Mouse (Mus musculus): ENCODE measurements at regions not wholly inside any gene's neighbourhood (a gene's known extent, or its start where the extent isn't known, plus 50 kb on each side); places are given as distances from the start of the nearest gene placed in this dataset.
"Not testable (repeated sequence)": the region's sequence is repeated elsewhere in the genome, so short reads cannot be mapped to it uniquely, and the experiment has no call there.

DNA sequence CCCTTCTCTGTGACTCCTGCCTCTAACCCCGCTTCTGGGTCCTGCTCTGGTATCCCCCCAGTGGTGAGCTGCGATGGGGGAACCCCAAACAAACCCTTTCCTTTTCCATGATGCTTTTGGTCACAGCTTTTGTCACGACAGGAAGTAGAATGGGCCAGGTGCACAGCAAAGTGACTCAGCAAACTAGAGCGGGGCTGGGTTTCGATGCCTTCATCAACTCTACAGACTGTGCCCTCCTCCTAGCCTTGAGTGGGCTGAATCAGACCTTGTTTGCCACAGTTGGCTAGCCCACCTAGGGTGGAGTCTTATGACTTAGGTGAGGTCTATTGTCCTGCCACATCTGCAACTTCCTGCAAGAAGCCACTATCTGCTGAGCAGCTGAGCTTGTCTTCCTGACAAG, 174.7 kb upstream of the Trpc7 start:
- H3K36me3 ChIP-seq (replicated peaks; ENCODE audit: control insufficient read depth, insufficient read depth, low read length), result no peaks in the 10 kb centered on the region
- no peaks in the 10 kb centered on the region for H3K27me3 ChIP-seq (ENCODE audit: control insufficient read depth, insufficient read depth, low read length)
- no peak overlapping the region for H3K27ac ChIP-seq (ENCODE audit: low read depth)
- no peak for ATAC-seq (ENCODE audit: insufficient read depth, low read depth)
- no peak for TF ChIP-seq EP300 (IDR thresholded peaks at IDR 0.05; ENCODE audit: low read depth)
- no peak for TF ChIP-seq CTCF (IDR thresholded peaks at IDR 0.05; ENCODE audit: low read depth)
- 74% methylated on average over 5 of the region's 5 CpGs for WGBS
- DNase-seq (ENCODE audit: low spot score), result no peak
- no peaks in the 10 kb centered on the region for H3K9me3 ChIP-seq (replicated peaks; ENCODE audit: control insufficient read depth, low read length)
- no peaks in the 10 kb centered on the region for H3K4me1 ChIP-seq (ENCODE audit: control insufficient read depth, insufficient read depth)
- no peak overlapping the region for H3K4me3 ChIP-seq (ENCODE audit: low read depth, low read length)
- no peak overlapping the region for H3K4me2 ChIP-seq (ENCODE audit: low read depth, low read length)
- no peak overlapping the region for H3K9ac ChIP-seq (replicated peaks; ENCODE audit: low read depth, low read length)

DNA sequence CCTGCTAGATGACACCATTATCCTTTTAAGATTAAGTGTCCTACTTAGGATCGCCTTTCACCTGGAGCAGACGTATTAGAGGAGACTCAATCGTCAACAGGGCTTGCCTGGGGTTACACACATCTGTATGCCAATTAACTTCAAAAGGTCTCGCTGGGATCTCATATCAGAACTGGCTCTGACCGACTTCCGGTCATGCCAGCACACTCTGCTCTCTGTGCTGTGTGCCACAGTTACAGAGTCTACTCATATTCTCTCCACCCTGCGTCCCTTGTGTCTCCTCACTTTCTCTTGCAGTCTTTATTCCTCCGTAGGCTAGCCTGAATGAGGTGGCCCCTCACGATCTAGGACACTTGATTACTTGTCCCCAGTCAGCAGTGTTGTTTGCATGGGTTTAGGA, 165.9 kb upstream of the Trpc7 start:
- DNase-seq (ENCODE audit: low spot score) (no peak), ATAC-seq (ENCODE audit: insufficient read depth, low read depth) (no peak)
- no peak overlapping the region for H3K9ac ChIP-seq (replicated peaks; ENCODE audit: low read depth, low read length)
- H3K4me3 ChIP-seq (ENCODE audit: low read depth, low read length), result no peak overlapping the region
- no peak overlapping the region for H3K27ac ChIP-seq (ENCODE audit: low read depth)
- H3K36me3 ChIP-seq (replicated peaks; ENCODE audit: control insufficient read depth, insufficient read depth, low read length), result no peaks in the 10 kb centered on the region
- H3K27me3 ChIP-seq (ENCODE audit: control insufficient read depth, insufficient read depth, low read length), result no peaks in the 10 kb centered on the region
- H3K9me3 ChIP-seq (replicated peaks; ENCODE audit: control insufficient read depth, low read length), result no peaks in the 10 kb centered on the region
- H3K4me2 ChIP-seq (ENCODE audit: low read depth, low read length), result no peak overlapping the region
- no peak for TF ChIP-seq EP300 (IDR thresholded peaks at IDR 0.05; ENCODE audit: low read depth)
- no peak for TF ChIP-seq CTCF (IDR thresholded peaks at IDR 0.05; ENCODE audit: low read depth)
- 64% methylated on average over 9 of the region's 9 CpGs for WGBS
- 0 out of 2 replicates have a peak, but pooled peaks cover 4% of the 10 kb centered on the region for H3K4me1 ChIP-seq (ENCODE audit: control insufficient read depth, insufficient read depth)

DNA sequence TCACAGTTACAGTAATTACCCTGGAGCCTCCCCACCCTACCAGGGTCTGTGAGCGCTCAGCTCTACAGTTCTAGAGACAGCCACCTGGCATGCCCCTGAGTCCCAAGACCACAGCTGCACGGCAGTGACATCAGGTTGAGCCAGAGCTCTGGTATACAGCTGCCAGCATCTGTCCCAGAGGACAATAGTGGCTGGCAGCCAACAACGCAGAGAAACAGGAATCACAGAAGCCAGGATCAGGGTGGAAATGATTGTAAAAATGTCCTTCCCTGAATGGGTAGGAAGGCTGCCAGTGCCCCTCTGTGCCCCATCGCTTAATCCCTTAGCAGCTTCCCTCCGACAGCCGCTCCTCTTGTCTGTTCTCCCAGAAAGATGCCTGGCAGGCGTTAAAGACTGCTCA, 165.3 kb upstream of the Trpc7 start:
- WGBS, result 39% methylated on average over 7 of the region's 7 CpGs
- Histone ChIP-seq H3K4me2 (ENCODE audit: low read depth, low read length) (no peak overlapping the region), H3K27me3 (ENCODE audit: control insufficient read depth, insufficient read depth, low read length) (no peaks in the 10 kb centered on the region), H3K4me1 (ENCODE audit: control insufficient read depth, insufficient read depth) (0 out of 2 replicates have a peak, but pooled peaks cover 4% of the 10 kb centered on the region), H3K36me3 (replicated peaks; ENCODE audit: control insufficient read depth, insufficient read depth, low read length) (no peaks in the 10 kb centered on the region), H3K4me3 (ENCODE audit: low read depth, low read length) (no peak overlapping the region), H3K9me3 (replicated peaks; ENCODE audit: control insufficient read depth, low read length) (no peaks in the 10 kb centered on the region), H3K9ac (replicated peaks; ENCODE audit: low read depth, low read length) (no peak overlapping the region), H3K27ac (ENCODE audit: low read depth) (no peak overlapping the region)
- TF ChIP-seq EP300 (IDR thresholded peaks at IDR 0.05; ENCODE audit: low read depth) (no peak), CTCF (IDR thresholded peaks at IDR 0.05; ENCODE audit: low read depth) (no peak)
- ATAC-seq (ENCODE audit: insufficient read depth, low read depth), result peak; percentile 24; the same call in 1 of the 2 replicates
- no peak for DNase-seq (ENCODE audit: low spot score)

DNA sequence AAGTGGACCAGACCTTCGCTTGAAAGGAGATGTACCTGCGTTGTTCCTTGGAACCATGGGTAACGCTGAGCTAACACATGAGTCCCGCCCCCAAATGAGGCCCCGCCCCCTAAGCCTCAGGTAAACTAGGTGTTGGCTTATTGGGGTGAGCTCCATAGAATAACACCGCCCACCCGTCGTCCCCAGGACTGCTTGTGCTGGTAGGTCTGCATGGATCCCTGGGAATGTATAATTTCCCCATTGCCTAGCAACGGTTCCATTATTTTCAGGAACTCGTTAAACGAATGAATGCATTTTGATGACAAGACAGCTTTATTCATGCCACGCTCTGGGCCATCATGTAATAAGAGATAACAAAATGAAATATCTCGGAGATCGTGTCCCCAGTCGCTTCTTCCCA, 161.0 kb upstream of the Trpc7 start:
- 0 out of 2 replicates have a peak, but pooled peaks cover 4% of the 10 kb centered on the region for H3K4me1 ChIP-seq (ENCODE audit: control insufficient read depth, insufficient read depth)
- H3K4me3 ChIP-seq (ENCODE audit: low read depth, low read length), result no peak overlapping the region
- 83% methylated on average over 15 of the region's 15 CpGs for WGBS
- no peak for ATAC-seq (ENCODE audit: insufficient read depth, low read depth)
- TF ChIP-seq EP300 (IDR thresholded peaks at IDR 0.05; ENCODE audit: low read depth) (no peak), CTCF (IDR thresholded peaks at IDR 0.05; ENCODE audit: low read depth) (no peak)
- no peaks in the 10 kb centered on the region for H3K9me3 ChIP-seq (replicated peaks; ENCODE audit: control insufficient read depth, low read length)
- no peaks in the 10 kb centered on the region for H3K27me3 ChIP-seq (ENCODE audit: control insufficient read depth, insufficient read depth, low read length)
- no peak for DNase-seq (ENCODE audit: low spot score)
- H3K9ac ChIP-seq (replicated peaks; ENCODE audit: low read depth, low read length), result no peak overlapping the region
- H3K4me2 ChIP-seq (ENCODE audit: low read depth, low read length), result no peak overlapping the region
- no peaks in the 10 kb centered on the region for H3K36me3 ChIP-seq (replicated peaks; ENCODE audit: control insufficient read depth, insufficient read depth, low read length)
- H3K27ac ChIP-seq (ENCODE audit: low read depth), result no peak overlapping the region

DNA sequence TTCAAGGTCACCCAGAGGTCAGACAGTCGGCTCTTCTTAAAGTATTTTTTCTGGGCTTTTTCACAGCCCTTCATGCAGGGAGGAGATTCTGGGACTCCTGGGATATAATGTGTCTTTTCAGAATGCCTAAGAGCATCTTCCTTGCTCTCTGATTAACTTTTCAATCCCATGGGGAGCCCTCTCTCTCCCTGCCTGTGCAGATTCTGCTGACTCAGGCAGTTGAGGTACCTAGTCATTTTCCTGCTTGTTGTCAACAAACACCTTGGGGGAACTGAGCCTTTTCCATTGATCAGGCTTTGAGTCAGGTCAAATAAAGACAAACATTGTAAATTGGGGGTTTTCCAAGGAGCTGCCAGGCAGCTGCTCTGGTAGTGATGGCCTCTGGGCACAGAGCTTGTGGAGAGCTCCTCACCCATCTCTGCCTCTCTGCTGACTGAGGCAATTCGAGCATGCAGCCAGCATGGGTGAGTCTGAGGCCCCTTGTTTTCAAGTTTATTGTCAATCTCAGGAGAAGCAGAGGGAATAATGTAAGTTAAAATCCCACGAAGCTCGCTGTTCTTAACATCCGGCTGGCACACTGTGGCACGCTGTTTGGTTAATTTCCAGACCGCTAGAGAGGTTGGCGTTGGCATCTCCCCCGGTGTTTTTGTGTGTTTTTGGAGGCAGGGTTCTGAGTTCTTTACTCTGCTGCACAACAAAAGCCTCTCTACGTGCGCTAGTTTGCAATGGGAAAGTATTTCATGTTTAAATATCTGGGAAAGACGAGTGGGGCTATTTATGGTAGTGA, 159.8 kb upstream of the Trpc7 start:
- WGBS, result 81% methylated on average over 12 of the region's 12 CpGs
- H3K4me2 ChIP-seq (ENCODE audit: low read depth, low read length), result no peak overlapping the region
- DNase-seq (ENCODE audit: low spot score) (no peak), ATAC-seq (ENCODE audit: insufficient read depth, low read depth) (no peak)
- no peaks in the 10 kb centered on the region for H3K4me1 ChIP-seq (ENCODE audit: control insufficient read depth, insufficient read depth)
- no peak overlapping the region for H3K9ac ChIP-seq (replicated peaks; ENCODE audit: low read depth, low read length)
- TF ChIP-seq CTCF (IDR thresholded peaks at IDR 0.05; ENCODE audit: low read depth) (no peak), EP300 (IDR thresholded peaks at IDR 0.05; ENCODE audit: low read depth) (no peak)
- no peak overlapping the region for H3K27ac ChIP-seq (ENCODE audit: low read depth)
- no peaks in the 10 kb centered on the region for H3K9me3 ChIP-seq (replicated peaks; ENCODE audit: control insufficient read depth, low read length)
- H3K4me3 ChIP-seq (ENCODE audit: low read depth, low read length), result no peak overlapping the region
- no peaks in the 10 kb centered on the region for H3K27me3 ChIP-seq (ENCODE audit: control insufficient read depth, insufficient read depth, low read length)
- no peaks in the 10 kb centered on the region for H3K36me3 ChIP-seq (replicated peaks; ENCODE audit: control insufficient read depth, insufficient read depth, low read length)

DNA sequence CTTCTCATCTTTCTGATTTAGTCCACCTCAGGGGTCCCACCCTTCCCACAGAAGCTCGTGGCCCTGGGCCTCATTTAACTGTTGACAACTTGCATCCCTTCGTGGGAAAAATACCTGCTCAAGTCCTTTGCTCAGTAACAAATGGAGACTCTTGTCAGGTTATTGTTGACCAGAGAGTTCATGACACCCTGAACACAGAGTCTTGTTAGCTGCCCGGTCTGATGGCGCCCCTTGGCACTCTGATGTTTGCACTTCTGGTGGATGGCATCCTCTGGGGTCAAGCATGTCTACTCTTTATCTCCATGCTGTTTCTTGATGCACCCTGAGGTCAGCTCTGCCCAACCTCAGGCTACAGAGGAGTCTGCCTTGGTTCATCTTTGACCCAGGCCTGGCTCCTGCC, 157.6 kb upstream of the Trpc7 start:
- Histone ChIP-seq H3K27me3 (ENCODE audit: control insufficient read depth, insufficient read depth, low read length) (no peaks in the 10 kb centered on the region), H3K9me3 (replicated peaks; ENCODE audit: control insufficient read depth, low read length) (no peaks in the 10 kb centered on the region), H3K9ac (replicated peaks; ENCODE audit: low read depth, low read length) (no peak overlapping the region), H3K4me3 (ENCODE audit: low read depth, low read length) (no peak overlapping the region), H3K36me3 (replicated peaks; ENCODE audit: control insufficient read depth, insufficient read depth, low read length) (no peaks in the 10 kb centered on the region), H3K4me2 (ENCODE audit: low read depth, low read length) (no peak overlapping the region), H3K27ac (ENCODE audit: low read depth) (no peak overlapping the region), H3K4me1 (ENCODE audit: control insufficient read depth, insufficient read depth) (no peaks in the 10 kb centered on the region)
- DNase-seq (ENCODE audit: low spot score), result no peak
- ATAC-seq (ENCODE audit: insufficient read depth, low read depth), result no peak
- 67% methylated on average over 4 of the region's 4 CpGs for WGBS
- TF ChIP-seq CTCF (IDR thresholded peaks at IDR 0.05; ENCODE audit: low read depth) (no peak), EP300 (IDR thresholded peaks at IDR 0.05; ENCODE audit: low read depth) (no peak)

DNA sequence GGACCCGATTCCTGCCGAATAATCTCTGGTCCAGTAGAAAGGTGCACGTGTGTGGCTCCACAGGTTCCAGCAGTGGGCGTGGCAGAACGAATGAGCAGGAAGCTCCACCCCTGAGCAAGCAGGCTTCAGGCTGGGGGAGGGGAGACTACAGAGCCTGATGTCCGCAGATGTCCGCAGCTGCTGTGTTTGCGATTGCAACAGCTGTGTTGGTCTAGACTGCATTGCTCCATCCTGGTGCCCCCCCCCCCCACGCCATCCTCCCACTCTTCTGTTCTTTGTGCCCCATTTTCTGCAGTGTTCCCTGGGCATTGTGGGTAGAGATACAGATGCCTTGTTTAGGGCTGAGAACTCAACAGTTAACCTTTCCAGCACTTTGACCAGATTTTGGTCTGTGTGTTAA, 150.3 kb upstream of the Trpc7 start:
- H3K4me3 ChIP-seq (ENCODE audit: low read depth, low read length); H3K36me3 ChIP-seq (replicated peaks; ENCODE audit: control insufficient read depth, insufficient read depth, low read length); H3K9me3 ChIP-seq (replicated peaks; ENCODE audit: control insufficient read depth, low read length); ATAC-seq (ENCODE audit: insufficient read depth, low read depth); H3K27ac ChIP-seq (ENCODE audit: low read depth); DNase-seq (ENCODE audit: low spot score); H3K9ac ChIP-seq (replicated peaks; ENCODE audit: low read depth, low read length); H3K4me2 ChIP-seq (ENCODE audit: low read depth, low read length); H3K27me3 ChIP-seq (ENCODE audit: control insufficient read depth, insufficient read depth, low read length); H3K4me1 ChIP-seq (ENCODE audit: control insufficient read depth, insufficient read depth): not testable (repeated sequence)
- WGBS, result 36% methylated on average over 5 of the region's 9 CpGs
